Mouse (Mus musculus) lung, postnatal 0 days (tissue): ENCODE results near the gene Ncapg. TPM values are rescaled to one million over a fixed set of nuclear protein-coding genes. Genes with fewer than 3 reads are reported as not detected.
A peak's percentile ranks its signal among the peaks of the same experiment; 100 is the strongest.

Source experiments
- ATAC-seq: fragments of 200-750 bp; cut with Nextera tagmentation; 2 replicates; pipeline ENCODE4 v1.8.0; 2017; ENCODE audit warnings: moderate library complexity
- DNase-seq: peaks from one replicate; pipeline ENCODE4 v3.0.0-alpha.2; 2016; ENCODE audit warnings: low spot score
- H3K27ac ChIP-seq: fragments of 300-500 bp; sonication (generic); 2 replicates; pipeline ENCODE4 v1.5.1; 2014; ENCODE audit warnings: antibody characterized with exemption, mild to moderate bottlenecking, low read length, mixed read lengths
- H3K27me3 ChIP-seq: fragments of 300-500 bp; sonication (generic); replicated peaks from 2 replicates; pipeline ENCODE4 v1.6.1; 2014; ENCODE audit warnings: low read length, mixed read lengths; ENCODE audit not compliant: insufficient read depth
- H3K36me3 ChIP-seq: fragments of 300-500 bp; sonication (generic); 2 replicates; pipeline ENCODE4 v1.6.1; 2014; ENCODE audit warnings: low read length, mixed read lengths; ENCODE audit not compliant: insufficient read depth
- H3K4me1 ChIP-seq: fragments of 300-500 bp; sonication (generic); 2 replicates; pipeline ENCODE4 v1.6.1; 2014; ENCODE audit warnings: antibody characterized with exemption, low read depth, low read length, mixed read lengths; ENCODE audit not compliant: insufficient read depth
- H3K4me2 ChIP-seq: fragments of 300-500 bp; sonication (generic); replicated peaks from 2 replicates; pipeline ENCODE4 v1.6.1; 2014; ENCODE audit warnings: low read depth, mild to moderate bottlenecking, low read length, moderate library complexity, mixed read lengths
- H3K4me3 ChIP-seq: fragments of 300-500 bp; sonication (generic); 2 replicates; pipeline ENCODE4 v1.5.1; 2014; ENCODE audit warnings: low read depth, low read length
- H3K9ac ChIP-seq: fragments of 300-500 bp; sonication (generic); replicated peaks from 2 replicates; pipeline ENCODE4 v1.6.1; 2014; ENCODE audit warnings: low read depth, mild to moderate bottlenecking
- H3K9me3 ChIP-seq: fragments of 300-500 bp; sonication (generic); 2 replicates; pipeline ENCODE4 v1.6.1; 2016; ENCODE audit warnings: low read length, mixed read lengths
- CTCF ChIP-seq: IDR thresholded peaks from 2 replicates; pipeline ENCODE4 v1.5.1; 2016; ENCODE audit warnings: antibody characterized with exemption, mild to moderate bottlenecking
- EP300 ChIP-seq: IDR thresholded peaks from 2 replicates; pipeline ENCODE4 v1.6.1; 2016; ENCODE audit warnings: antibody characterized with exemption, mild to moderate bottlenecking, control low read depth
- WGBS: fragments of 180-500 bp; shearing (Covaris S2); extraction: QIAGEN DNeasy Blood & Tissue Kit; methylation state at CpG from one replicate; pipeline ENCODE4 v1.1.7; 2014; 5-methylcytosine and 5-hydroxymethylcytosine counted together
- polyA plus RNA-seq: library from polyadenylated mRNA; unstranded; fragments of >200 nt; fragmentation: Nextera tagmentation; extraction: Ambion mirVana; gene quantifications from 2 replicates; pipeline ENCODE4 v1.2.1, GENCODE M21; 2015

The Ncapg gene
- 2.6 and 3.8 TPM in 2 replicates for polyA plus RNA-seq

GRCm38 (mm10) chr5:45669598-45670279 lies at the start of gene Ncapg:
Gene Ncapg, plus strand, starts transcription at chr5:45669919.
- under 1% methylated on average over 62 of the region's 66 CpGs for WGBS
- Histone ChIP-seq H3K27ac (peak within 1 kb of the TSS; percentile 81), H3K36me3 (no peaks in the 10 kb centered on the region), H3K9me3 (no peaks in the 10 kb centered on the region), H3K9ac (peak within 1 kb of the TSS; percentile 73), H3K4me1 (peaks cover 4% of the 10 kb centered on the region; the same call in 1 of the 2 replicates), H3K27me3 (no peaks in the 10 kb centered on the region), H3K4me3 (peak within 1 kb of the TSS; percentile 70), H3K4me2 (peak within 1 kb of the TSS; percentile 97)
- DNase-seq, result peak; percentile 99
- ATAC-seq, result peak; percentile 100
- TF ChIP-seq CTCF, result no peak
- peak; percentile 88 for TF ChIP-seq EP300

DNA sequence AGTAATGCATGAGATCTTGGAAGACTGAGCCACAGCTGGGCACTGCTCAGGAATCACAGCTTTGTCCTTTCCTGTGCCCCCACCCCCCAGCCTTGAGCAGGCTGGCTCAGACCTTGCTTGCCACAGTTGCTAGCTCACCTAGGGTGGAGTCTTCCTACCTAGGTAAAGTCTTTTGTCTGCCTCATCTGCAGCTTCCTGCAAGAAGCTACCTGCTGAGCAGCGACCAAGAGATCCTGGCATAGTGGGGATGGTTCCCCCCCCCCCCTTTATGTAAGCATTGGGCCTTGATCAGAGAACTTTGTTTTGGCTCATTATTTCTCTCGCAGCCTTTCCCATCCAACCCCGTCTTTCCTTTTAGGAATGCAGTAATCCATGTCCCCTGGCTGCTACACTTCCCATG lies 48.2 kb upstream of the Ncapg start:
- Histone ChIP-seq H3K4me3 (no peak overlapping the region), H3K36me3 (no peaks in the 10 kb centered on the region), H3K27ac (no peak overlapping the region), H3K9me3 (no peaks in the 10 kb centered on the region), H3K27me3 (no peaks in the 10 kb centered on the region), H3K4me1 (no peaks in the 10 kb centered on the region), H3K4me2 (no peak overlapping the region), H3K9ac (no peak overlapping the region)
- WGBS, result 53% methylated on average over 3 of the region's 3 CpGs
- TF ChIP-seq EP300 (no peak), CTCF (no peak)
- no peak for ATAC-seq
- no peak for DNase-seq

DNA sequence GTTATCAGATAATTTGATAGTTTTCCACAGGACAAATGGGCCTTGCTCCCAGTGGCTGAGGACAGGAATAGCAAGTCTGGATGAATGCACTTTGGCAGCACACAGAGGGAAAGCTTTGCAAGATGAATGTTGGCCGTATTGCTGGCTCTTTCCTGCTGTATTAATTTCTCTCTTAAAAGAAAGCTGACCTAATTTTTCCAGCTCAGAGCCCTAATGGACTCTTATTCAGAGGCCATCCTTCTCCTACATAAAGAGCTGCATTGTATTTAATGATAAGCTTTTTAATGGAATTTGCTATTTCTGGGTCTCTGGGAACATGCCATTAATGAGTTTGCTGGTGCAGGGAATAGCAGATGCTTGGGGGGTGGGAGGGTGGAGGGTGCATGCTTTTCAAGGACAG lies 41.9 kb upstream of the Ncapg start:
- H3K27ac ChIP-seq, result no peak overlapping the region
- WGBS, result 52% methylated on average over 1 of the region's 1 CpGs
- no peaks in the 10 kb centered on the region for H3K36me3 ChIP-seq
- H3K4me2 ChIP-seq, result no peak overlapping the region
- H3K27me3 ChIP-seq, result no peaks in the 10 kb centered on the region
- TF ChIP-seq CTCF (no peak), EP300 (no peak)
- DNase-seq, result no peak
- no peak for ATAC-seq
- H3K9me3 ChIP-seq, result no peaks in the 10 kb centered on the region
- H3K4me3 ChIP-seq, result no peak overlapping the region
- no peak overlapping the region for H3K9ac ChIP-seq
- H3K4me1 ChIP-seq, result no peaks in the 10 kb centered on the region

GRCm38 (mm10) chr5:45629470-45629869 lies 40.2 kb upstream of the Ncapg start:
- TF ChIP-seq CTCF, result no peak
- TF ChIP-seq EP300, result no peak
- no peak for ATAC-seq

GRCm38 (mm10) chr5:45638378-45638777 lies 31.3 kb upstream of the Ncapg start:
- Histone ChIP-seq H3K27me3 (no peaks in the 10 kb centered on the region), H3K4me3 (no peak overlapping the region), H3K27ac (no peak overlapping the region), H3K4me2 (no peak overlapping the region), H3K36me3 (no peaks in the 10 kb centered on the region), H3K9me3 (no peaks in the 10 kb centered on the region), H3K9ac (no peak overlapping the region), H3K4me1 (0 out of 2 replicates have a peak, but pooled peaks cover 8% of the 10 kb centered on the region)
- TF ChIP-seq EP300 (no peak), CTCF (no peak)
- 25% methylated on average over 3 of the region's 3 CpGs for WGBS
- DNase-seq (no peak), ATAC-seq (no peak)

More at GRCm38 (mm10) chr5:45629470-45629869, 40.2 kb upstream of the Ncapg start:
- H3K36me3 ChIP-seq, result no peaks in the 10 kb centered on the region
- H3K9ac ChIP-seq, result no peak overlapping the region
- H3K27ac ChIP-seq, result no peak overlapping the region
- H3K9me3 ChIP-seq, result no peaks in the 10 kb centered on the region
- H3K4me3 ChIP-seq, result no peak overlapping the region
- no peaks in the 10 kb centered on the region for H3K27me3 ChIP-seq
- no peaks in the 10 kb centered on the region for H3K4me1 ChIP-seq
- DNase-seq, result no peak
- H3K4me2 ChIP-seq, result no peak overlapping the region

DNA sequence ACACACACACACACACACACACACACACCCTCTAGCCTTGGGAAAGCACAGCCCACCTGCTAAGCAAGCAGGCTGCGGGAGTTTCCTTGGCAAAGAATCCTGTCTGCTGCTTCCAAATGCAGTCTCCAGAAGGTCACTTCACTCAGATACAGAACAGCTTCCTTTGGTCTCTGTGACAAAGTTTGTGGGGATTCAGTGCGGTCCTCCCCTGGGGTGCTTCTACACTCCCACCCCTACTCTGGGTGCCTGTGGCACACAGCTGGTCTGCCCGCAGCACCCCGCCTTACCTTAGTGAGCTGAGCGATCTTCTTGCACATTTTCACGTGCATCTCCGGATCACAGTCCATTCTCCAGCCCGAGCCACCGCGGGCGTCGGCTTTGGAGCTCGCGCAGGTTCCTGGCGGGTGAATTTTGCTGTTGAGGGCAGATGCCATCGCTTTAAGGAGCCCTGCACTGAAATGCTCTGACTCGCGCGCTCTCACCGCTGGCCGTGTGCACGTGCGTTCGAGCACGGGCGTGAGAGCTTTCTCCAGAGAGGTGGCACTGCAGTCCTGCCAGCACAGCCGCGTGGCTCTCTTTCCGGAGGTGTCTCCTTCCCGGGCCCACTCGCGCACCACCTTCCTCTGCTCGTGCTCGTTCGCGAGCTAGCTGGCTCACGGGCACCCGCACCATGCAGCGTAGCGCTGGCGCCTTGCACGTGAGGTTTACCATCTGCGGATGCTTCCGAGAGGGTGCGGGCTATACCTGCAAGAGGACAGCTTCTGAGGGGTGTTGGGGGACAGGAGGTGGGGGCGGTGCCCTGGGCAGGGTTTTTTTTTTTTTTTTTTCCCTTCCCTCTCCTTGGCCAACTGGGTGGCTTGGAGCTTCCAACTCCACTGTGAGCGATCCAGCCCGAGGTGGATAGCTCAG lies 30.7 kb upstream of the Ncapg start, which contains the start of gene Fam184b:
Gene Fam184b, minus strand, starts transcription at position 809 of the 909 bp plus-strand sequence.
- H3K4me2 ChIP-seq, result peak within 1 kb of the TSS; percentile 91
- no peaks in the 10 kb centered on the region for H3K9me3 ChIP-seq
- under 1% methylated on average over 48 of the region's 48 CpGs for WGBS
- 0 out of 2 replicates have a peak, but pooled peaks have one; percentile 4 for TF ChIP-seq CTCF
- no peak for TF ChIP-seq EP300
- no peaks in the 10 kb centered on the region for H3K27me3 ChIP-seq
- no peak within 1 kb of the TSS for H3K27ac ChIP-seq
- no peak within 1 kb of the TSS for H3K9ac ChIP-seq
- H3K36me3 ChIP-seq, result no peaks in the 10 kb centered on the region
- H3K4me1 ChIP-seq, result 0 out of 2 replicates have a peak, but pooled peaks cover 8% of the 10 kb centered on the region
- ATAC-seq (peak; percentile 57), DNase-seq (peak; percentile 5)
- peak within 1 kb of the TSS; percentile 51 for H3K4me3 ChIP-seq
